Mouse (Mus musculus) left cerebral cortex, adult 2 months (tissue): ENCODE data around the gene Parg. TPM values are rescaled to one million over a fixed set of nuclear protein-coding genes. Genes with fewer than 3 reads are reported as not detected.

ENCODE experiments used
- DNase-seq, 2 experiments: peaks; one replicate each; pipeline ENCODE4 v3.0.0; 2021 to 2022; ENCODE audit warnings: low spot score in 2 of 2, mixed read lengths in 1 of 2; ENCODE audit errors: extremely low spot score in 1 of 2
- H3K27ac ChIP-seq: fragments of 200-600 bp; 2 replicates; pipeline ENCODE4 v1.8.1; 2022
- H3K4me3 ChIP-seq: fragments of 200-600 bp; 2 replicates; pipeline ENCODE4 v1.8.1; 2022
- CTCF ChIP-seq: fragments of 200-600 bp; IDR thresholded peaks from 2 replicates; pipeline ENCODE4 v1.8.1; 2022; ENCODE audit warnings: antibody characterized with exemption, mild to moderate bottlenecking, moderate library complexity
- intact Hi-C: fragments of 180-260 bp; cut with DNase I; formaldehyde crosslinking; loops from one replicate; pipeline ENCODE4 v1.15.1; 2025
- total RNA-seq, 2 experiments: library from RNA; stranded (reverse); gene quantifications; 2 replicates each; pipeline ENCODE4 v1.2.3; 2021

The Parg gene
- total RNA-seq, 2 experiments from 2014 or later = 42.5 to 42.8 TPM

DNA sequence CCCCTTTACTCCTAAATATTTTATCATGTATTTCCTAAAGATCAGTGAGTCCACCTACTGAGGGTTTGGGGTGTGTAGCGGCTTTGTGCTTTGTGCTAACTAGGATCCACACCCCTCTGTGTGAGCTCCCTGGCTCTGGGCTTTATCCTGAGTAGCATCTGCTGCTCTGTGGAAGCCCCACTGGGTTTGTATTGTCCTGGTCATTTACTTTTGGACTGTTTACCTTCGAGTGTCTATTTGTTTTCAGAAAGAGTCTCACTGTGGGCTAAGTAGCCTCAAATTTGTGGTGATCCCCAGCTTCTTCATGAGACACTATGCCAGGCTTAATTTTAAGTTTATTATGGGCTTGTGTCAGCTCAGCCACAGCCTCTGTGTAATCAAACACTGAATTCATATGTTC lies 67.2 kb downstream of the Parg start:
- TF ChIP-seq CTCF = no peak
- H3K4me3 ChIP-seq = no peak overlapping the region
- H3K27ac ChIP-seq = no peak overlapping the region
- DNase-seq = no peak
- intact Hi-C loops = no loop called here

DNA sequence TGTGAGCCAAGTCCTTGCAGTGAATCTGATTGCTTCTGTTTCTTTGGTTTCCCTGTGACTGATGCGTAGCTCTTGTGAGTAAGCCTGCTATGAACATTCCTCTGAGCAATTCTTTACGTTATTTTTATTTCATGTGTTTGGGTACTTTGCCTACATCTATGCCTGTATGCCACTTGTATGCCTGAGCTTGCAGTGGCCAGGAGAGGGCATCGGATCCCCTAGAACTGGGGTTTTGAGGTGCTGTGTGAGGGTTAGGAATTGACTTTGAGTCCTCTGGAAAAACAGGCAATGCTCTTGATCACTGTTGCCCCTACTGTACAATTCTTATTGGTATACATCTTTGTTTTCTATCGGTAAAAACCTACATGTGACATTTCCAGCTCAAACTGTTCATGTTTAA lies 67.8 kb downstream of the Parg start:
- DNase-seq = no peak
- TF ChIP-seq CTCF = peak; percentile 52

DNA sequence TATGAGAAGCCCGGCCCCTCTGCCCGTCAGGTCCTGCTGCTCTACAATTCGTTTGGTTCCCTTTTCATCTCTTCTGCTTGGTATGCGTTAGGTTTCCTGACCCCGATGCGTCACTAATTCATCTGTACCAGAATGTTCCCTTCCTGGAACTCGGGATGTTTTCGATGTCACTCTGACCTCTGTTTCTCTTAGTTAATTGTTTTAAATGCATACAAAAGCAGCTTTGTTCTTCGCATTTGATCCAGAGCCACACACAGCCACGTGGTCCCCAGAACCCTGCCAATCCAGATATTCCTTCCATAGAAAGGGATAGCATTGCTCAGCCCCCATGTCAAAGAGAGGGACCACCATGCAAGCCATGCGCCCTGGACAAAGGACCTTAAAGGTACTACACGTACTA lies 99.9 kb downstream of the Parg start:
- no peak overlapping the region for H3K4me3 ChIP-seq
- DNase-seq = peak in 1 of 2 experiments; percentile 32
- H3K27ac ChIP-seq = peak overlapping the region; percentile 78
- no peak for TF ChIP-seq CTCF
- intact Hi-C loops = no loop called here

More for the DNA sequence above, 67.8 kb downstream of the Parg start:
- no peak overlapping the region for H3K27ac ChIP-seq
- intact Hi-C loops = no loop called here
- H3K4me3 ChIP-seq = no peak overlapping the region

DNA sequence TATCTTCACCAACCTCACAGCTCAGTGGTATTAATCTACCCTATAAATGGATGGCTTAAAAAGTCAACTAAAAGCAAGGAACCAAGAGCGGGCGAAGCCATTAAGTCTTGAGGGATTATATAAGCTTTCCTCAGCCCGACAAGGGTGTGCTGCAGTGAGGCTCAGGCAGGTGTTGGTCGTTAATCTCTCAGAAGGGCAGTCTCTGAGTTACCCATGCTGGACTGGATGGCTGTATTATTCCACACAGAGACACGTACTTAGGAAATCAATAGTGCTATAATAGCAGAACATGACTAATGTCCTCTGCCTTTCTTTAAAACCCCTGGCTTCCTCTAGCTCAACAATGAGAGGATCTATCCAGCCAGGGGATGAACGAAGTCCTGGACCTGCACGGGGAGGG lies 100.7 kb downstream of the Parg start:
- peak overlapping the region; percentile 78 for H3K27ac ChIP-seq
- no peak for TF ChIP-seq CTCF
- intact Hi-C loops = no loop called here

DNA sequence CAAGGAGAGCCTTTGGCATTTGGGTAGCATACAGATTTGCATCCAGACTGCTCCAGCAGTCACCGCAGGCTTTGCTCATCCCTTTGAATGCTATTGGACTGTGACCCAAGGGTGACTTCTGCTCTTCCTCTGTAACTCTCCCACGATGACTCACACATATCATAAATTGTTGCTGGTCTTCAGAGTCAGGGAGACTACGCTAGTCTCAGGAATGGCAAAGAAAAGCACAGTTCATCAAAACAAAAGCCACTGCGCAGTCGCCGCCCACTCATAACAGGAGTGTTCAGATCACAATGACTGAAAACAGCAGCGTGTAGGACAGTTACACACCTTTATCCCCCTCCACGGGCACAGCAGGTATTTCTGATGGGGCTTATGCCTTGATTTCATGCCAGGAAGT lies 103.2 kb downstream of the Parg start:
- no peak for DNase-seq
- Histone ChIP-seq H3K27ac (no peak overlapping the region), H3K4me3 (no peak overlapping the region)
- TF ChIP-seq CTCF = no peak
- intact Hi-C loops = no loop called here

More for the DNA sequence above, 100.7 kb downstream of the Parg start:
- no peak overlapping the region for H3K4me3 ChIP-seq
- DNase-seq = no peak

DNA sequence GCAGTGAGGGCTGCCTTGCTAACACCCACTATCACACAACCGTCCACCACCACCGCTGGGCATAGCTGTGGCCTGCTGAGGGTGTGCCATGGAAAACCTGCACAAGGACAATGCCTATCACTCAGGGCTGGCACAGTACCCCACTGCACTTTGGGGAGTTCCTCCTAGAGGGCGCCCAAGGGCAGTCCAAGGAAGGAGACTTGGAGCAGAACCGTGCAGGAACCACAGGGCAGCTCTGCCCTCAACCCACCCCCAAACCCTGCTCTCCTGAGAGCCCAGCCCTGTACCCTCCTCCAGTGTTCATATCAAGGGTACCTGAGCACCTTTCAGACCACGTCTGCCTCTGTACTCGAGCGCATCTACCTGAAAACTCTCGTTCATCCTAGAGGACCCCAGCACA lies 108.1 kb downstream of the Parg start:
- intact Hi-C loops = no loop called here
- Histone ChIP-seq H3K4me3 (no peak overlapping the region), H3K27ac (no peak overlapping the region)
- peak; percentile 72 to 76 for DNase-seq
- TF ChIP-seq CTCF = peak; percentile 70

DNA sequence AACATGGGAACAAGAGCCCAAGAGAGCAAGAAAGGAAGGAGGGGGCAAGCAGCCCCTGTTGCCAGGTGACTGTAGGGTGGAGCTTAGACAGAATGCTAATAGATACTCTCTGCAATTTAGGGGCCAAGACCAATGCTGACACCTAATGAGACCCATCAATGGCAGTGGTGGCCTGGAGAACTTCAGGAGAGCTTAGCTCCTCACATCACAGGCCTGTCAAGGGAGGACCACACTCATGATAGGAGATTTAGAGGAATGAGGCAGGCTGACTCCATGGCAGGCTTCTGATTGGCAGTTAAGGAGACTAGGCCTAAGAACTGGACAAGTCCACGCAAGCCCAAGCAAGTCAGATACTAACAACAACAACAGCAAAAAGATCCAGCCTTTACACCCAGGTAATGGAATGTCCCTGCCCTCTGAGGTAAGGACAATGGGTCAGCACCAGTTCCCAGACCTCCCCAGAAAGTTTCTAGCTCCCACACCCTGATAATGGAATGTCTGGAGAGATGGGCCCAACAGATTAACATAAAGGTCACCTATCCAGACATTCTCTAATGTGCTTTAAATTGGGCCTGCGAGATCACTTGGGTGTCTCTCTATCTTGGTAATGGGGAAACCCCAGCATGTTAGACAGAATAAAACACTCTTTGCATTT lies 109.8 kb downstream of the Parg start:
- intact Hi-C loops = no loop called here
- TF ChIP-seq CTCF = no peak
- Histone ChIP-seq H3K27ac (no peak overlapping the region), H3K4me3 (no peak overlapping the region)
- no peak for DNase-seq

DNA sequence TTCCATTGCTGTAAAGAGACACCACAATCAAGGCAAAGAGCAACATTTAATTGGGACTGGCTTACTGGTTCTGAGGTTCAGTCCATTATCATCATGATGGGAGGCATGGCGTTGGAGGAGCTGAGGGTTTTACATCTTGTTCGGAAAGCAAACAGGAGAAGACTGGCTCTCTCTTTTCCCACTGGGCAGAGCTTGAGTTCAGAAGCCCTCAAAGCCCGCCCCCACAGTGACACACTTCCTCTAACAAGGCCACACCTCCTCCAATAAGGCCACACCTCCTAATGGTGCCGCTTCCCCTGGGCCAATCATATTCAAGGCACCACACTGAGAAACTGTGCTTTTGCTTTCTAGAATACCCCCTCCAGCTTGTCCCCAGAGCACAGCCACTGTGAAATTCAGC lies 116.1 kb downstream of the Parg start:
- intact Hi-C loops = no loop called here
- no peak for DNase-seq
- no peak overlapping the region for H3K27ac ChIP-seq
- no peak overlapping the region for H3K4me3 ChIP-seq
- no peak for TF ChIP-seq CTCF

DNA sequence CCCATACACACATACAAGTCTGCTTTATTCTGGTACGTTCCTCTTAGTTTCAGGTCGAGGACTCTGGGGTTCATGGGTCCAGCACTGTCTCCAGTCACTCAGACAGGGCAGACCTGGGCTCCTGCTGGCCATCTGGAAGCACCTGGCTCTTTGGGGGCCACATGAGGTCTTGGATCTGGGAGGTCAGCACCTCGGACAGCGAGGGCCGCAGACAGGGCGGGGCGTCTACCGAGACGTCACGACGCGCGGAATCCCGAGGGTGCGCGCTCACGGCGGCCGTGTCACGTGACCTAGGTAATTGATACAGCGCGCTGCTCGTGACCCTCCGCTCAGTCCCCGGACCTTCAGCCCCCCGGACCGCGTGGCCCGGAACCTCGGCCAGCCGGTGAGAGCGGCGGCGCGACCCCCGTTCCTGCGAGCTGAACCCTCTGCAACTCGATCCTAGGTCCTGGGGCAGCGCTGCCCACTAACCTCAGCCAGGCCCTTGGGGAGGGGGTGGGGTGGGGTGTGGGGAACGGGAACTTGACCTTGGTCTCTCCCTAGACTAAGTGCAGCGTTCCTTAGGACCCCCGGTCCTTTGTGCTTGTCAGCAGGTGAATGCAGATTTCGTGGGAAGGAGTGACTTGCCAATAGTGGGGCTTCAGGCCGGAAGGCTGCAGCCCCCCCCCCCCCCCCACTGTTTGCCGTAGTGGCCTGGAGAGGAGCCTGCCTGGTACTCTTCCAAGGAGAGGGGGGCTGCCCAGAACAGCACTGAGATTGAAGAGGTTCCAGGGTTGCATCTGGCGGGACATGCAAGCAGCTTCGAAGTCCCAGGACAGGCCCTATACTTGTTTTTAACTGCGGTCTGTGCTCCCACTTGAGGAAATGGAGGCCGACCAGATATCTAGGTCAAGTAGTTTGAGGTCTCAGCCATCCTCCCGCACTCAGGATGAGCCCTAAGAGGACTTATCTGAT lies 120.3 kb downstream of the Parg start, which contains the start of gene Ogdhl:
TSS of gene Ogdhl (plus strand) at position 288 of the 954 bp plus-strand sequence.
- H3K27ac ChIP-seq = peak within 1 kb of the TSS; percentile 89

DNA sequence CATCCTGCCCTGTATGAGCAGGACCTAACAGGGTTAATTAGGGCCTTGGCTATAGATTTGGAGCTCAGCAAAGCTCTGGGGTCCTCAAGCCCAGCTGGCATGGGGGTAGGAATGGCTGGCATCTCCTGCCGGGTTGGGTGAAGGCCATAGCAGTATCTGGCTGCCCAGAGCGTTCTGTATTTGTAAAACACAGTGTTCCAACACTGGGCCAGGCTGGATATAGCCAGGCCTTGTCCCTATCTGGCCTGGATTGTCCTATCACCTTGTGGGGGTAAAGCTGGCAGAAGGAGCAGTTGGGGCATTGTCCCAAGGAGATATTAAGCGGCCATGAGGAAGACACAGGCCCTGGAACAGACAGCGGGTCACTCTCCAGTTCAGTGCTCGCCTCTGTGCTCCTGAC lies 121.5 kb downstream of the Parg start:
- intact Hi-C loops = loop anchor here (5.0 kb wide), 1 partner anchor 149 kb away; no protein-coding TSS in a partner anchor
- TF ChIP-seq CTCF = no peak
- DNase-seq = no peak
- no peak overlapping the region for H3K4me3 ChIP-seq
- H3K27ac ChIP-seq = peak overlapping the region; percentile 89; the same call in 1 of the 2 replicates

More for the DNA sequence above, 120.3 kb downstream of the Parg start, which contains the start of gene Ogdhl:
- DNase-seq = peak; percentile 79 to 81
- TF ChIP-seq CTCF = no peak
- intact Hi-C loops = loop anchor here (5.0 kb wide), 1 partner anchor 150 kb away; no protein-coding TSS in a partner anchor
- peak within 1 kb of the TSS; percentile 75 for H3K4me3 ChIP-seq

DNA sequence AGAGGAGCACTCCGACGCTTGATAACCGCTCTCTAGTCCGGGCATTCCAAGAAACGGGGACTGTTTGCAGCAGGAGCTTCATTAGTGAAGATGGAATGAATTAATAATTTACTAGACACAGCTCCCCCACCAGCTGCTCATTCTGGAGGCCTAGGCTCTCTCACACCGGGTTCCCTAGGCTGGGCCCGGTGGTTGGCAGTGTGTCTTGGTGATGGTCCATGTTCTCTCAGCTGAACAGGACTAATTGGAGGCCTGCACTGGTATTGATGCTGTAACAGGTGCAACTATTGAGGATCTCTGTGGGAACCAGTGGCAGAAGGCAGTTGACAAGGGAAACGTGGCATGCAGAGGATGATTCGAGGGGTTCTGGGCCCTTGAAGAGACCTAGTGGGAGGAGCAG lies 125.6 kb downstream of the Parg start:
- Histone ChIP-seq H3K27ac (no peak overlapping the region), H3K4me3 (no peak overlapping the region)
- no peak for TF ChIP-seq CTCF
- intact Hi-C loops = no loop called here
- DNase-seq = no peak
